Mouse (Mus musculus): ENCODE data around the gene Rdh5. TPM values are rescaled to one million over a fixed set of nuclear protein-coding genes. Genes with fewer than 3 reads are reported as not detected.
A peak's percentile ranks its signal among the peaks of the same experiment; 100 is the strongest.

The Rdh5 gene
- polyA plus RNA-seq, 1 experiment from 2014 or later: 21.9 TPM

GRCm38 (mm10) chr10:128933976-128934721, 11.5 kb upstream of the Rdh5 start:
- Histone ChIP-seq H3K36me3 (ENCODE audit: control insufficient read depth, insufficient read depth) (no peaks in the 10 kb centered on the region), H3K9me3 (replicated peaks; ENCODE audit: control insufficient read depth, low read length) (no peaks in the 10 kb centered on the region), H3K4me2 (ENCODE audit: low read depth, low read length) (peak overlapping the region; percentile 26; the same call in 1 of the 2 replicates), H3K4me1 (ENCODE audit: control insufficient read depth, low read depth, low read length) (no peaks in the 10 kb centered on the region), H3K4me3 (ENCODE audit: low read depth, low read length) (peak overlapping the region; percentile 37), H3K27me3 (ENCODE audit: control insufficient read depth, insufficient read depth, low read depth, low read length) (peaks cover 61% of the 10 kb centered on the region), H3K9ac (ENCODE audit: low read depth, low read length) (no peak overlapping the region), H3K27ac (ENCODE audit: low read length) (no peak overlapping the region)
- ATAC-seq (ENCODE audit: low read depth): no peak
- 3% methylated on average over 21 of the region's 21 CpGs for WGBS (ENCODE audit: insufficient replicate concordance)

GRCm38 (mm10) chr10:128933574-128933973, 10.9 kb upstream of the Rdh5 start, which contains the start of gene Itga7:
Gene Itga7 (plus strand): TSS chr10:128933818.
- ATAC-seq (ENCODE audit: low read depth): 0 out of 2 replicates have a peak, but pooled peaks have one; percentile 37
- H3K36me3 ChIP-seq (ENCODE audit: control insufficient read depth, insufficient read depth): no peaks in the 10 kb centered on the region
- 2% methylated on average over 26 of the region's 26 CpGs for WGBS (ENCODE audit: insufficient replicate concordance)
- H3K4me3 ChIP-seq (ENCODE audit: low read depth, low read length): peak within 1 kb of the TSS; percentile 37
- H3K9ac ChIP-seq (ENCODE audit: low read depth, low read length): no peak within 1 kb of the TSS
- H3K9me3 ChIP-seq (replicated peaks; ENCODE audit: control insufficient read depth, low read length): no peaks in the 10 kb centered on the region
- peak within 1 kb of the TSS; percentile 26; the same call in 1 of the 2 replicates for H3K4me2 ChIP-seq (ENCODE audit: low read depth, low read length)
- H3K4me1 ChIP-seq (ENCODE audit: control insufficient read depth, low read depth, low read length): no peaks in the 10 kb centered on the region
- peaks cover 61% of the 10 kb centered on the region for H3K27me3 ChIP-seq (ENCODE audit: control insufficient read depth, insufficient read depth, low read depth, low read length)
- H3K27ac ChIP-seq (ENCODE audit: low read length): no peak within 1 kb of the TSS

- Histone ChIP-seq H3K4me1 (ENCODE audit: control insufficient read depth, low read depth, low read length) (no peaks in the 10 kb centered on the region), H3K9me3 (replicated peaks; ENCODE audit: control insufficient read depth, low read length) (no peaks in the 10 kb centered on the region), H3K9ac (ENCODE audit: low read depth, low read length) (no peak overlapping the region), H3K27me3 (ENCODE audit: control insufficient read depth, insufficient read depth, low read depth, low read length) (peaks cover 61% of the 10 kb centered on the region), H3K36me3 (ENCODE audit: control insufficient read depth, insufficient read depth) (no peaks in the 10 kb centered on the region), H3K4me2 (ENCODE audit: low read depth, low read length) (no peak overlapping the region), H3K4me3 (ENCODE audit: low read depth, low read length) (no peak overlapping the region), H3K27ac (ENCODE audit: low read length) (no peak overlapping the region)
- 35% methylated on average over 2 of the region's 2 CpGs for WGBS (ENCODE audit: insufficient replicate concordance)
- no peak for ATAC-seq (ENCODE audit: low read depth)
These were observed 8.8 kb upstream of the Rdh5 start for GRCm38 (mm10) chr10:128931441-128931840.

- H3K27me3 ChIP-seq (ENCODE audit: control insufficient read depth, insufficient read depth, low read depth, low read length): peaks cover 45% of the 10 kb centered on the region
These were observed 7.1 kb upstream of the Rdh5 start for GRCm38 (mm10) chr10:128929638-128930378.

GRCm38 (mm10) chr10:128928356-128928755, 5.7 kb upstream of the Rdh5 start:
- no peaks in the 10 kb centered on the region for H3K36me3 ChIP-seq (ENCODE audit: control insufficient read depth, insufficient read depth)
- H3K9ac ChIP-seq (ENCODE audit: low read depth, low read length): no peak overlapping the region
- H3K4me1 ChIP-seq (ENCODE audit: control insufficient read depth, low read depth, low read length): peaks cover 5% of the 10 kb centered on the region
- H3K9me3 ChIP-seq (replicated peaks; ENCODE audit: control insufficient read depth, low read length): no peaks in the 10 kb centered on the region
- no peak for ATAC-seq (ENCODE audit: low read depth)
- H3K4me3 ChIP-seq (ENCODE audit: low read depth, low read length): no peak overlapping the region
- peaks cover 31% of the 10 kb centered on the region for H3K27me3 ChIP-seq (ENCODE audit: control insufficient read depth, insufficient read depth, low read depth, low read length)
- H3K27ac ChIP-seq (ENCODE audit: low read length): no peak overlapping the region
- WGBS (ENCODE audit: insufficient replicate concordance): 35% methylated on average over 4 of the region's 4 CpGs
- no peak overlapping the region for H3K4me2 ChIP-seq (ENCODE audit: low read depth, low read length)

More at GRCm38 (mm10) chr10:128929638-128930378, 7.1 kb upstream of the Rdh5 start:
- 61% methylated on average over 7 of the region's 7 CpGs for WGBS (ENCODE audit: insufficient replicate concordance)
- no peak overlapping the region for H3K4me2 ChIP-seq (ENCODE audit: low read depth, low read length)
- no peaks in the 10 kb centered on the region for H3K4me1 ChIP-seq (ENCODE audit: control insufficient read depth, low read depth, low read length)
- H3K9me3 ChIP-seq (replicated peaks; ENCODE audit: control insufficient read depth, low read length): no peaks in the 10 kb centered on the region
- H3K36me3 ChIP-seq (ENCODE audit: control insufficient read depth, insufficient read depth): no peaks in the 10 kb centered on the region
- no peak overlapping the region for H3K27ac ChIP-seq (ENCODE audit: low read length)
- H3K4me3 ChIP-seq (ENCODE audit: low read depth, low read length): no peak overlapping the region
- H3K9ac ChIP-seq (ENCODE audit: low read depth, low read length): no peak overlapping the region
- no peak for ATAC-seq (ENCODE audit: low read depth)

- peak within 1 kb of the TSS; percentile 91 for H3K4me3 ChIP-seq (ENCODE audit: low read depth, low read length)
- peaks cover 18% of the 10 kb centered on the region for H3K4me1 ChIP-seq (ENCODE audit: control insufficient read depth, low read depth, low read length)
- H3K36me3 ChIP-seq (ENCODE audit: control insufficient read depth, insufficient read depth): no peaks in the 10 kb centered on the region
- H3K9me3 ChIP-seq (replicated peaks; ENCODE audit: control insufficient read depth, low read length): no peaks in the 10 kb centered on the region
- no peak for ATAC-seq (ENCODE audit: low read depth)
- peak within 1 kb of the TSS; percentile 84 for H3K9ac ChIP-seq (ENCODE audit: low read depth, low read length)
- peaks cover 3% of the 10 kb centered on the region; the same call in 1 of the 2 replicates for H3K27me3 ChIP-seq (ENCODE audit: control insufficient read depth, insufficient read depth, low read depth, low read length)
- H3K27ac ChIP-seq (ENCODE audit: low read length): peak within 1 kb of the TSS; percentile 88
- 53% methylated on average over 9 of the region's 9 CpGs for WGBS (ENCODE audit: insufficient replicate concordance)
- peak within 1 kb of the TSS; percentile 90 for H3K4me2 ChIP-seq (ENCODE audit: low read depth, low read length)
These were observed 1.2 kb upstream of the Rdh5 start, which contains the start of gene Bloc1s1 for GRCm38 (mm10) chr10:128923935-128924334. Gene Bloc1s1 (minus strand): TSS chr10:128924035.

- Histone ChIP-seq H3K4me3 (ENCODE audit: low read depth, low read length) (peak overlapping the region; percentile 91), H3K4me2 (ENCODE audit: low read depth, low read length) (peak overlapping the region; percentile 90), H3K4me1 (ENCODE audit: control insufficient read depth, low read depth, low read length) (peaks cover 19% of the 10 kb centered on the region), H3K36me3 (ENCODE audit: control insufficient read depth, insufficient read depth) (no peaks in the 10 kb centered on the region), H3K9ac (ENCODE audit: low read depth, low read length) (peak overlapping the region; percentile 84), H3K9me3 (replicated peaks; ENCODE audit: control insufficient read depth, low read length) (no peaks in the 10 kb centered on the region), H3K27ac (ENCODE audit: low read length) (peak overlapping the region; percentile 88), H3K27me3 (ENCODE audit: control insufficient read depth, insufficient read depth, low read depth, low read length) (no peaks in the 10 kb centered on the region; the same call in 1 of the 2 replicates)
- peak; percentile 97 for ATAC-seq (ENCODE audit: low read depth)
- WGBS (ENCODE audit: insufficient replicate concordance): under 1% methylated on average over 42 of the region's 42 CpGs
These were observed 464 bp upstream of the Rdh5 start for GRCm38 (mm10) chr10:128923013-128923691.

GRCm38 (mm10) chr10:128921883-128922821, 536 bp downstream of the Rdh5 start:
- H3K9ac ChIP-seq (ENCODE audit: low read depth, low read length): peak overlapping the region; percentile 84; the same call in 1 of the 2 replicates
- H3K36me3 ChIP-seq (ENCODE audit: control insufficient read depth, insufficient read depth): no peaks in the 10 kb centered on the region
- H3K9me3 ChIP-seq (replicated peaks; ENCODE audit: control insufficient read depth, low read length): no peaks in the 10 kb centered on the region
- peak overlapping the region; percentile 91 for H3K4me3 ChIP-seq (ENCODE audit: low read depth, low read length)
- ATAC-seq (ENCODE audit: low read depth): no peak
- 63% methylated on average over 16 of the region's 16 CpGs for WGBS (ENCODE audit: insufficient replicate concordance)
- H3K27ac ChIP-seq (ENCODE audit: low read length): peak overlapping the region; percentile 17; the same call in 1 of the 2 replicates
- peak overlapping the region; percentile 90 for H3K4me2 ChIP-seq (ENCODE audit: low read depth, low read length)
- H3K4me1 ChIP-seq (ENCODE audit: control insufficient read depth, low read depth, low read length): peaks cover 20% of the 10 kb centered on the region
- no peaks in the 10 kb centered on the region for H3K27me3 ChIP-seq (ENCODE audit: control insufficient read depth, insufficient read depth, low read depth, low read length)

All from liver, embryonic 16.5 days (tissue).